Mouse (Mus musculus): ENCODE results near the gene Arhgap17.

Gene Arhgap17

DNA sequence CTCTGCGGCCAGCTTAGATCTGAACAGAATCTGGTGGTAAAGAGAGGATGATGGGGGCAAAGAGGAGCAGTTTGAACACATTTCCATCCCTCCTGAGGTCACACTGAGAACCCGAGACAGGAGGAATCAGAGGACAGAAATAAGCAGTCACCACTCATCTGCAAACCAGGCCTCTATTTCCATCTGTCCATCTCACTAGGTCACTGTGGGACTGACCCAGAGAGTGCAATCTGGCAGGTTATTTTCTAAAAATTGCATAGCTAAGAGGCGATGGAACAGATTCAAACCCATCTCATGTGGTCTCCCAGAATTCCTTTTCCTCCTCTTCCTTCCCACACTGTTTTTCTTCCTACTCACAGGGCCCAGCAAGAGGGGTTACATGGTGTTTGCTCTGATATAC lies 81.8 kb downstream of the Arhgap17 start:
- DNase-seq (ENCODE audit: extremely low spot score, low spot score): no peak

DNA sequence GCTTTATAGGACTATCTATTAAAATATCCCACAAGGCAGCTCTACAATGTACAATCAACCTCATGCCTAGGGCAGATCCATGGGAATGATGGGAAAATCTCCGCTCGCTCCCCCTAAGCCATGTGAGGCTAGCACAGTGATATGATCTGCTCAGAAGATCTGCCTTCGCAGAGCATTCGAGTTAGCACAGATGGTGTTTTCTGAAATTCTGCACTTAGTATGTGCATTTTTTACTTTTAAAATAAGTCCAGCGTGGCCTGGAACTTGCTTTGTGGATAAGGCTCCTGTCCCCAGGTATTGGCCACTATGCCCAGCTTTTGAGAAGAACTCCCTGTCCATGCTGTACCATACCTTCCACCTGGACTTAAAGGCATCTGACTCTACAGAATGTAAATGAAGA lies 83.8 kb downstream of the Arhgap17 start:
- no peak for DNase-seq (ENCODE audit: extremely low spot score, low spot score)

DNA sequence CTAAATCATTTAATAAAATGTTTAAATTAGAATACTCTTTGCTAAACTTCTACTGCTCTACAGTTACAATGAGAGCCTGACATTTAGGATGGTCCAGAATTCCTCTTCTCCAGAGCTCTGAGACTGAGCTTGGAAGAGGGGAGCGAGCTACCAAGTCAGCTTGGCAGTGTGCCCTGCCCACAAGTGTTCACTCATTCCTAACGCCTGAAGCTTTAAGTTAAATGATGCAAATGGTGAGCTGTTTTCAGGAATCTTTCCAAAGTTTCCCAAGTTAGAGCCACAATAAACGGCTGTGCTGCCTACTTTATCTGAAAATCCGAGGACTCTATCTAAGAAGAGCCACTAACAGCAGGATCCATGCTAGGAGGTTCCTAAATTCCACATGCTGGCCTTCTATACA lies 85.9 kb downstream of the Arhgap17 start:
- no peak for DNase-seq (ENCODE audit: extremely low spot score, low spot score)

DNA sequence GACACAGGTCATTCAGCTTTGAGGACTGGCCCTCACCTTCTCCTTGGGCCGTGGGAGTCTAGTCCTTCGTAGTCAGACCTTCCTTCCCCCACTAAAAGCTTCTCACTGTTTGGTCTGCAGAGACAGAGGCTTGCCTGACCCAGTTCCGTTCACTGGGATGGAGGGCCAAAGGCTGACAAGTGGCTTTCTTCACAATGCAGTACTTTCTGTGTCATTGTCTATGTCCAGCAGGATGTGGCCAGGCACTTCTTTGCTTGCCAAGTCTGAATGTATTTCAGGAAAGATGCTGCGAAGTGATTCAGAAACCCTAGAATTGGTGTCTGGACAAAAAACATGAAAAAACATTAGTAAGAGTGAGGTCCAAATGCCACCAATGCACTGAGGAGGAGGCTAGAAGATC lies 89.9 kb downstream of the Arhgap17 start:
- DNase-seq (ENCODE audit: extremely low spot score, low spot score): no peak

DNA sequence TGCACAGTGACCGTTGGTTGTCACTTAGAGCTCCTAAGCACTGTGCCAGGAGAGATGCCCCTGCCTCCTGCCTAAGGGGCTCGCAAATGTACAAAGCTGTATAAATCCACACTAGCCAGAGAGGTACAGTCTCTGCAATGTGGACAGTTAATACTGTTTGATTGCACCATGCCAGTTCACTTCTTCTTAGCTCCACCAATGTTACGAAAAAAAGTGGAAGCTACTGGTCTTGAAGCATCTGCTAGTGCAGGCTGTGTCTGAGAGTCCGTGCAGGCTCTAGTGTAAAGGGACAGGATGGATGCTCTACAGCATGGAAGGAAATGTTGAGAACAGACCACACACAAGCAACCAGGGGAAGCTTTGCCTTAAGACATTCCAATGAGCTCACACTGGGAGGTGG lies 93.1 kb downstream of the Arhgap17 start:
- DNase-seq (ENCODE audit: extremely low spot score, low spot score): no peak

DNA sequence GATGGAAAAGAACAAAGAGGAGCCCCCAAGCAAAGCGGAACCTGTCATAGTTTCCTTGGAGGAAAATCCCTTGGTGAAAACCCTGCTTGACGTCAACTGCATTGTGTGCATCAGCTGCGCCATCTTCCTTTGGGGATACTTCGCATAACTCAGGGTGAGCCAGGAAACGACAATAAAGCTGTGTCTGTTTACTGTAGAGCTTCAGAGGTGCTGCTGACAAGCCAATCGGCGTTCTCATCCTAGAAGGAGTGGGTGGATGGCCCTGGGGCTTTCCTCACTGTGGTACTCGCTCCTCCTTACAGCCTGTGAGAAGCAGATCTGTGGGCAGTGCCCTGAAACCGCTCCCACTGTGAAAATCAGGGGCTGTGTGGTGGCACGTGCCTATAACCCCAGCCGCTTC lies 96.7 kb downstream of the Arhgap17 start:
- no peak for DNase-seq (ENCODE audit: extremely low spot score, low spot score)

DNA sequence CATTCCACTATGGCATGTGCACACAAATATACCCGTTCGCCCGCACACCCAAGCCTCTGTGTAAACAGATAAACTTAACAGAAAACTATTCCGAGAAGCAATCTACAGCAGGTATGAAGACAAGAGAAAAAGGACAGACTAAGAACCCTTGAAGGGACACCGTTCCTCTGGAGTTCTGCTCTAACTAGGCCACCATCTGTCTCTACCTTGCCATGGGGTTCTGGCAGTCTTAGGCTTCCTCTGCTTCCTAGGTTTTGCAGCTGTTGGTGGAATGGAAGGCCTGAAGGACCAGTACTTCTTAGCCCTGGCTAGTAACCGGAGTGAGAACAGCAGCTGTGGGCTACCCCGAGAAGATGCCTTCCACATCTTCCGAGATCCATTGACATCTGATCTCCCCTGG lies 111.6 kb downstream of the Arhgap17 start:
- no peak for DNase-seq (ENCODE audit: extremely low spot score, low spot score)

DNA sequence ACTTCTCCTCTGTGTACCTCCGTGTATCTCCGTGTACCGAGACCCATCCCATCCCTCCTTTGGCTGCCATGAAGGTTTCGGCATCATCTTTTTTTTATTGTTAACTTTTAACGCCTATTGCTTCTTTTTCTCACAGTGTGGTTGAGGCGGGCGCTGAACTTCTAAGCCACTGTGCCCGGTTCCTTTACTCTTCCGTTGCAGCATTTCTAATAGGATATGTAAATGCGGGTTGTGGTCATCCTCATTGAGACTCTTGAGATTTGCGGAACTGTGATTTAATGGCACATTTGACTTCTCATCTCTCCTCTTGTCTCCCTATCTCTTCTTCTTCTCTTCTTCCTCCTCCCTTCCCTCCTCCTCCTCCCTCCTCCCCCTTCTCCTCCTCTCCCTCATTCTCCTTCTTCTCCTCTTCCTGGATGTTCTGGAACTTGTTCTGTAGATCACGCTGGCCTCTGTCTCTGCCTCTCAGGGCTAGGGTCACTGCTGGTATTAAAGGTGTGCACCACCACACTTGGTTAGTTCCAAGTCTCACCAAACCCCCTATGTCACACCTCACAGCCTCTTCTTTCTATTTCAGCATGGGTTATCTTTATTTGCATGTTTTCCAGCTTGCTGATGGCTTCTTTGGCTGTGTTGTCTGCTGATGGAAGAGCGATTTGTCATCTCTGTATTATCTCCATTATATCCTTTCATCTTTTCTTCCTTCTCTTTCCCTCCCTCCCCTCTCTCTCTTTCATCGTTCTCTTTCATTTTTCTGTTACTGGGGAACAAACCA lies 115.3 kb downstream of the Arhgap17 start:
- no peak for DNase-seq (ENCODE audit: extremely low spot score, low spot score)

DNA sequence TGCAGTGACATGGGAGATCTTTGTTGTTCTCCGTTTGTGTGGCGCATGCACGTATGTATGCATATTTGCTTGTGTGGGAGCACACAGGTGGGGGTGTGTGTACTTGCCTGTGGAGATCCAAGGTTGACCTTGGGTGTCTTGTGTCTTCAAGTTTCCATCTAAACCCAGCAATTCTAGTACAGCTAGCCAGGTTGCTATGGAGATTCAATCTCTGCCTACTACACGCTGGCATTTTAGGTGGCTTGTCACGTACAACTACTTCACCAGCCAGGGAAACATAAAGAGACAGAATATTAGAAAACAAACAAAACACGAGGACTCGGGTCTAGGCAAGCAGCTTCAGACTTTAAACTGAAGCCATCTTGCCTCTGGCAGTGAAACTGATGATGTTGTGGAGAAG lies 116.3 kb downstream of the Arhgap17 start:
- no peak for DNase-seq (ENCODE audit: extremely low spot score, low spot score)

DNA sequence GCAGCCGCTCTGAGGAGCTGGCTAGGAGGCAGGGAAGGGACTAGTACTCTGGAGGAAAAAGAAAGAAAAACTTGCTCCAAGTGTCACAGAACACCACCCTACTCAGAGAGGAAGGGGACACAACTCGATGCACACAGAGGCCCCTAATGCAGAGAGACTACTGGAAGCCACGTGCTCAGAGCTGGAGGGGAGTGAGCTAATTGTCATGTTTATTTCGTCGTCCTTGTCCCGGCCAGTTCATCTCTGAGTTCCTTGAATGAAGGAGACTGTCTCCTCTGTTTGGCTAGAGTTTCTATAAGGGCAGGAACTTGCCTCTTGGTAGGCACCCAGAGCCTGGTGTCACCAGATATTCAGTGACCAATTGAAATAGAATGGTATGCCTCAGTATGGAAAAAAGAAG lies 118.4 kb downstream of the Arhgap17 start:
- no peak for DNase-seq (ENCODE audit: extremely low spot score, low spot score)

DNA sequence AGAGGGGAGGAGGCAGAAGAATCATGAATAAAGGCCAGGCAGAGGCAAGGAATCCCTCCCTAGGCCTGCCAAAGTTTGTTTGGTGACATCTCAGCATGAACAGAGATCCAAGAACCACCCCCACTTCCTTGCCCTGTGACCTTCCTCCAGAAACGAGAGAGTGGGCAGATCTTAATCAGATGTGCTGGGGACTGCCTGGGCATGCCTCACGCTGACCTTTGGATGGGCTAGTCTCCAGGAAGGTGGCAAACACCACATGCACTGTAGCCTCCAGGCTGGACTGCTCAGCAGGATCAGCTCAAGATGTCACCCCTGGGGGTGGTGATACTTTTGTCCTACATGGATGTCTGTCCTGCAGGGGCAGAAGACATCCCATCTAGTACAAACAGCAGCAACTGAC lies 121.5 kb downstream of the Arhgap17 start:
- no peak for DNase-seq (ENCODE audit: extremely low spot score, low spot score)

DNA sequence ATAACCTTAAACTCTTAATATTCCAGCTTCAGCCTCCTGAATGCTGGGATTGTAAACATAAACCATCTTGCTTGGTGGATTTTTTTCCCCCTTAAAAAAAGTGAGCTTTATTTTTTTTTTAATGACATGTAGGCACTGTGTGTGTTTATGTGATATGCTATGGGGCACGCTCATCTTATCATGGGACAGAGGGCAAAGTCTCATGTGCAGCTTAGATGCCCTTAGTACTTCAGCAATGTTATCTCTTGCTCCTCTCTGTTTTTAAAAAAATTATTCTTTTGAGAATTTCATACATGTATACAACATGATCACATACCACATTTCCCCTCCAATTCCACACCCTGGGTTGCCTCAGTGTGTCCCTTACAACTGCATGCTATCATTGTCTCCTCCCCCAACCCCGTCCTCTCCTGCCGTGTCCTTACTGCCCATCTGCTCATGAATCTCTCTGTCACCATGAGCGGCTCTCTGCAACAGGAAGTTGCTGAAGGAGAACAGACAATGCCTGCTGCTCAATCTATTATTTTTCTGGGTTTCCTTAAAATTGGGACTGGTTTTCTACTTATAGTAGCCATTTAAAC lies 123.1 kb downstream of the Arhgap17 start:
- no peak for DNase-seq (ENCODE audit: extremely low spot score, low spot score)

DNA sequence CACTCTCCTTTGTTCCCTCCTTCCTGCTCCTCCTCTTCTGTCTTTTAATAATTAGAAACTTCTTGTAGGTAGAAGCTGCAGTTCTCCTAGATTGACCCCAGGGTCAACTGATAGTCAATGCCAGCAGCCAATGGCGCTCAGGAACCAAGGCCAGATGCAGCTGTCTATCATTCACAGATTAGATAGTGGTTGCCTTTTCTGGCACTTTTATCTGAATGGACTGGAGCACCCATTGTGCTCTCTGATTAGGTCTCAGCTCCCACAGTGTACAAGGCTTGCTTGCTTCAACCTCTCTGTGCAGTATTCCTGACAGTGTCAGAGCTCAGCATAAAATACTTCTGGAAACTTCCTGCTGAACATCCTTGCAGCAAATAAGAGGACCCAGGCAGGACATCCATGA lies 124.9 kb downstream of the Arhgap17 start:
- no peak for DNase-seq (ENCODE audit: extremely low spot score, low spot score)

DNA sequence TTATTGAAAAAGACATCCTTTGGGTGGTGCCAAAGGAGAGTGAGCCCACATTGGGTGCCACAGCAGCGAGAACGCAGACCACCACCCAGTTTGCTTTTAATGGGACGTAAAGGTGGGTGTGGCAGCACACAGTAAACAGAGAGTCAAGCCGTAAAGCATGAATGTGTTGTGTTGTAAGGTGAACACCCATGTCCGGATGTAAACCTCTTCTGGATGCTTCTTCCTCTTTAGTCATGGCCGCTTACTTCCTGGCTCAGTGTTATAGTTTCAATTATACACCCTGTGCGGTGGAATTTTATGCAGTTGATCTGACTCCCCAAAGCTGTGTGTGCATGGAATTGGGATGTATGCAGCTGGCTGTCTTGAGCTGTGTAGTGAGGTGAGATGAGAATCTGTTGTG lies 127.5 kb downstream of the Arhgap17 start:
- no peak for DNase-seq (ENCODE audit: extremely low spot score, low spot score)

DNA sequence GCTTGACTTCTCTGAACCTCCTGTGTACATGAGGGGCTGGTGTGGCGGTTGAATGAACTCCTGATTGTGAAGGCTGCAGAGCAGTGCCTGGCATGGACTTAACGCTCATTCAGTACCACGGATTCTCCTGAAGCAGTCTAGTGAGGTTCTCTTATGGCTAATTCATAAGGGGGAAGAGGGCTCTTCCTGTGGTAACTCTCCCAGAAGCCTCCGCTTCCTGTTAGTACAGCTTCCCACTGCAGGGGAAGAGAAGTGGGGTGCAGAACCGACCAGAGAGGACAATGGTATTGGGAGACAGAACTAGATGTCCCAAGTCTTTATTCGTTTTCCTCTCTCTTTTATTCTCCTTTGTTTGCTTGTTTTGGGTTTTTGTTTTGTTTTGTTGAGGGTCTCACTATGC lies 129.7 kb downstream of the Arhgap17 start:
- DNase-seq (ENCODE audit: extremely low spot score, low spot score): no peak

DNA sequence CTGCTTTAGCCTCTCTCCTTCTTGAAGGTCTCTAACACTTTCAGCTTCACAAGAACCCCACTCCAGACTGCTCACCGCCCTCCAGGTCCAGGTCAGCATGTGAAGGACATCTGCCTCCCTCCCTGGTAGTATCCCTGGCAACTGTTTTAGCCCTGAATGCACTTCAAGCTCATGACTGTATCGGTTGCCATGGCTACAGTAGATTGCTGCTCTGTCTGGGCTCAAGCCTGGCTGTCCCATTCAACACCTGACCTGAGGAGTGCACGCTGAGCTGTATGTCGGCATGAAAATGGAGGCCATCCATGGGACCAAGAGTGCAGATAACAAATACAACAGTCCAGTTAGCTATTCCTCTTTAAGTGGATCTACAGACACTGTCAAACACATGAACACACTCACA lies 131.1 kb downstream of the Arhgap17 start:
- DNase-seq (ENCODE audit: extremely low spot score, low spot score): no peak

DNA sequence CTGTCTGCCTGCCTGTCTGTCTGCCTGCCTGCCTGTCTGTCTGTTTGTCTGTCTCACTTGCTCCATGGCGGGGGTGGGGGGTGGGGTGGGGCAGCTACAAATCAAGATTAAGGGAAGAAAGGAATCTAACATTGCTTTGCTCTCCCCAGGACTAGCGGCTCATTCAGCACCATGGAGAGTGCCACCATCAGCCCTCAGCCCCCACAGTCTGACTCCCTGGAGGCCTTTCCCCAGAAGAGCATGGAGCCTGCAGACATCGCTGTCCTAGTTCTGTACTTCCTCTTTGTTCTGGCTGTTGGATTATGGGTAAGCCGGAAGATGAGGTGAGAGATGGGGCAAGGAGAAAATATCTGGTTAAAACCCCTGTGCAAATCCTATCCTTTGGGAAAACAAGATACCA lies 134.3 kb downstream of the Arhgap17 start:
- DNase-seq (ENCODE audit: extremely low spot score, low spot score): peak; percentile 51
